Mouse (Mus musculus) neural tube, embryonic 11.5 days (tissue): ENCODE results near the gene Npvf. TPM values are rescaled to one million over a fixed set of nuclear protein-coding genes. Genes with fewer than 3 reads are reported as not detected.
A peak's percentile ranks its signal among the peaks of the same experiment; 100 is the strongest.
"Not testable (repeated sequence)": the region's sequence is repeated elsewhere in the genome, so short reads cannot be mapped to it uniquely, and the experiment has no call there.

ENCODE experiments used
- ATAC-seq: fragments of 200-750 bp; cut with Nextera tagmentation; 2 replicates; pipeline ENCODE4 v1.8.0; 2017; ENCODE audit warnings: moderate number of reproducible peaks, mild to moderate bottlenecking, moderate TSS enrichment, moderate library complexity; ENCODE audit not compliant: insufficient read depth, low FRiP score, low TSS enrichment
- DNase-seq: peaks from one replicate; pipeline ENCODE4 v3.0.0-alpha.2; 2015; ENCODE audit warnings: low spot score
- H3K27ac ChIP-seq: fragments of 300-500 bp; sonication (generic); 2 replicates; pipeline ENCODE4 v1.5.1; 2014; ENCODE audit warnings: low read depth, mild to moderate bottlenecking, low read length
- H3K27me3 ChIP-seq: fragments of 300-500 bp; sonication (generic); 2 replicates; pipeline ENCODE4 v1.6.1; 2014; ENCODE audit warnings: mild to moderate bottlenecking, low read length, mixed read lengths; ENCODE audit not compliant: control insufficient read depth, insufficient read depth
- H3K36me3 ChIP-seq: fragments of 300-500 bp; sonication (generic); 2 replicates; pipeline ENCODE4 v1.6.1; 2014; ENCODE audit warnings: mild to moderate bottlenecking, low read length, moderate library complexity, mixed read lengths; ENCODE audit not compliant: control insufficient read depth, insufficient read depth
- H3K4me1 ChIP-seq: fragments of 300-500 bp; sonication (generic); 2 replicates; pipeline ENCODE4 v1.6.1; 2014; ENCODE audit warnings: low read length, mixed read lengths; ENCODE audit not compliant: control insufficient read depth, insufficient read depth
- H3K4me2 ChIP-seq: fragments of 300-500 bp; sonication (generic); 2 replicates; pipeline ENCODE4 v1.6.1; 2014; ENCODE audit warnings: low read depth, mild to moderate bottlenecking, moderate library complexity
- H3K4me3 ChIP-seq: fragments of 300-500 bp; sonication (generic); 2 replicates; pipeline ENCODE4 v1.5.1; 2014; ENCODE audit warnings: low read depth, low read length
- H3K9ac ChIP-seq: fragments of 300-500 bp; sonication (generic); 2 replicates; pipeline ENCODE4 v1.6.1; 2014; ENCODE audit warnings: mild to moderate bottlenecking, low read length
- H3K9me3 ChIP-seq: fragments of 300-500 bp; sonication (generic); 2 replicates; pipeline ENCODE4 v1.6.1; 2016; ENCODE audit warnings: low read length; ENCODE audit not compliant: control insufficient read depth
- WGBS: fragments of 180-500 bp; shearing (Covaris S2); extraction: QIAGEN DNeasy Blood & Tissue Kit; methylation state at CpG from one replicate; pipeline ENCODE4 v1.1.7; 2014; 5-methylcytosine and 5-hydroxymethylcytosine counted together
- polyA plus RNA-seq: library from polyadenylated mRNA; unstranded; fragments of >200 nt; fragmentation: Nextera tagmentation; extraction: Ambion mirVana; gene quantifications from 2 replicates; pipeline ENCODE4 v1.2.1, GENCODE M21; 2014

The Npvf gene
- polyA plus RNA-seq, 1 experiment from 2014 or later, result not detected

DNA sequence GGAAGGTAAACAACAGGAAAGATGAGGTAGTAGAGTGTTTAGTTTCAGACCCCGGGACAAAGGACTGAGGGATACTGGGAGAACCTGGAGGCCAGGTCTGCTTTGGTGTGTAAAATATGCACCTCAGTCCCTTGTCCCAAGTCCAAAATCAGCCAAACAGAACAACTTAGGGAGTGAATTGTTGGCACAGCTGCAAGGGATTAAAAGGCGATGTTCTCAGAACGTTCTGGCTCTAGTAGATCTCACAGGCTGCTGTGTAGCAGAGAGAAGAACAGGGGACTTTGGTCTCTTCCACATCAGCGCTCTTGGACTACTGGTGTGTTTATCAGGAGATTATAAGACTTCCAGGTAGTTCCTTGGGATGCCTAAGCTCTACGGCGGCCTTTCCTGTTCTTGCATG lies 6.6 kb downstream of the Npvf start:
- H3K4me1 ChIP-seq, result 0 out of 2 replicates have a peak, but pooled peaks cover 2% of the 10 kb centered on the region
- H3K4me3 ChIP-seq, result no peak overlapping the region
- ATAC-seq (no peak), DNase-seq (no peak)
- no peak overlapping the region for H3K27ac ChIP-seq
- WGBS, result 79% methylated on average over 6 of the region's 6 CpGs
- H3K9ac ChIP-seq, result no peak overlapping the region
- H3K4me2 ChIP-seq, result no peak overlapping the region
- no peaks in the 10 kb centered on the region for H3K36me3 ChIP-seq
- no peaks in the 10 kb centered on the region for H3K27me3 ChIP-seq
- H3K9me3 ChIP-seq, result no peaks in the 10 kb centered on the region

DNA sequence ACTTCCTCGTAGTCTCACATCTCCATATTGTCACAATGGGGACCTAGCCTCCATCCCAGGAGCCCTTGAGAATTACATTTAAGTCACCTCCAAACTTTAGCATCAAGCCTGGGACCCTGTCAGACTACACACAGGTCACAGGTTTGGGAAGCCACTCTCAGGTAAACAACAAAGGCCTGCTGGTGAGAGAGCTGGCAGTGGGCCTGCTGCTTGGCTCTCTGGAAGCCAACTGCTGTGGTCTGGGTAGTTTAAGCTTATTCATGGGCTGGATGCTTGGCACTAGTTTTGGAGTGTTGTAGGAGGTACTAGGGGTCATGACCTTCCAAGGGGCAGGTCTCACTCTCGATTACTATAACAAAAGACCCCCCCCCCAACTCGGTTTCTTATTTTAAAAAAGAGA lies 7.6 kb downstream of the Npvf start:
- Histone ChIP-seq H3K9ac (no peak overlapping the region), H3K4me1 (0 out of 2 replicates have a peak, but pooled peaks cover 2% of the 10 kb centered on the region), H3K4me3 (no peak overlapping the region), H3K9me3 (no peaks in the 10 kb centered on the region), H3K4me2 (no peak overlapping the region), H3K36me3 (no peaks in the 10 kb centered on the region), H3K27me3 (no peaks in the 10 kb centered on the region), H3K27ac (no peak overlapping the region)
- DNase-seq (no peak), ATAC-seq (no peak)
- 50% methylated on average over 3 of the region's 3 CpGs for WGBS

DNA sequence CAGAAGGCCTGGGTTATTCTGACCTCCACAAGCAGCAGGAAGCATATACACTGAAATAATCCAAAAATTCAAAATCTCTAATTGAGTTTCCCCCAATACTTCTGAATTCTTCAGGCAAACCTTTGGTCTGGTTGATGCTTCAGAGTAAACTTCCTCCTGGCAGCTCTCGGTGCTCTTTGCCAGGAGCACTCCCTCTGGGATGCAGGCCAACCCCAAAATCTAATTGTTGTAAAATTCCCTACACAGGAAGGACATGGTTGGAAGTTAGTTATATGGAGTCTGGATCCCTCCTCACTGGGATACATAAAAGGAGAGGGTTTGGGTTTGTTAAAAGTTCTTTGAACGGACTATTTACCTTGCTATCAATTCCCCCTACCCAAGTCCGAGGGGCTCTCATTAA lies 9.5 kb downstream of the Npvf start:
- H3K4me1 ChIP-seq, result 0 out of 2 replicates have a peak, but pooled peaks cover 2% of the 10 kb centered on the region
- DNase-seq (no peak), ATAC-seq (no peak)
- no peaks in the 10 kb centered on the region for H3K36me3 ChIP-seq
- no peaks in the 10 kb centered on the region for H3K9me3 ChIP-seq
- H3K27me3 ChIP-seq, result no peaks in the 10 kb centered on the region
- no peak overlapping the region for H3K4me3 ChIP-seq
- no peak overlapping the region for H3K9ac ChIP-seq
- no peak overlapping the region for H3K27ac ChIP-seq
- no peak overlapping the region for H3K4me2 ChIP-seq
- WGBS, result 88% methylated on average over 3 of the region's 3 CpGs

DNA sequence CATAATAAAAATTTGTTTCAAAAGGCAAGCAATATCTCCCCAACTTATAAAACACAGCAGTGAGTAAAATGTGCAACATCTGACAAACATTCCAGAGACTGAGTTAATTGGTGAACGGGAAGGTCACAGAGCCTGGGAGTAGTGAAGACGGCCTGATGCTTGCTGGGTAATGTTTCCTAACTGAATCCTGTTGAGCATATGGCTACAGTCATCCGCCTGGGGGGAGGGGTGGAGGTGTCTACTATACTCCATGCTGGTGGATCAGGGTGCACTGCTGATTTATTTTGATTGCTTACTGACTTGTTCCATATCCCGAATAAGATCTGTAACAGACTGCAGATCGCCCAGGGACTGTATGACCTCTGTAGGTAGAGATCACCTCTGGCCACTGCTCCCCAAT lies 12.3 kb downstream of the Npvf start:
- Histone ChIP-seq H3K27ac (no peak overlapping the region), H3K4me1 (0 out of 2 replicates have a peak, but pooled peaks cover 2% of the 10 kb centered on the region), H3K4me2 (no peak overlapping the region), H3K9me3 (no peaks in the 10 kb centered on the region), H3K36me3 (no peaks in the 10 kb centered on the region), H3K9ac (no peak overlapping the region), H3K4me3 (no peak overlapping the region), H3K27me3 (no peaks in the 10 kb centered on the region)
- no peak for DNase-seq
- ATAC-seq, result no peak
- 75% methylated on average over 5 of the region's 5 CpGs for WGBS

DNA sequence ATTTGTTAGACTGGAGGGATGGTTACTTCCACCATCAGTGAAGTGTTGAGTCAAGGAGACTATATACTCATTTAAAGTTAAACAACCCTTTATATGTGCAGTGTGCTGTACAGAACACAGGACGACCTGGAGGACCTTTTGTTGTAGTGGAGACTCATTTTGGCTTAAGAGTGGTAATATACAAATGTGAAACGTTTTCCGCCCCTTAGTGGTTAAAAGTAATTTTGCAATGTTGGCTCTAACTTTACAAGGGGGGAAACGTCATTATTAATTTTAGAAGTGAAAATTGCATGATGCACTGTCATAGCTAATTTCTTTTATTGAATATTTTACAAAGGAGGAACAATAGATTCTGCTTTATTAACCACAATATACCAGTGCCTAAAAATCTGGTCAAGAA lies 13.9 kb downstream of the Npvf start:
- 84% methylated on average over 4 of the region's 4 CpGs for WGBS
- ATAC-seq (no peak), DNase-seq (no peak)
- H3K4me3 ChIP-seq, result no peak overlapping the region
- H3K9ac ChIP-seq, result no peak overlapping the region
- H3K36me3 ChIP-seq, result no peaks in the 10 kb centered on the region
- no peaks in the 10 kb centered on the region for H3K9me3 ChIP-seq
- H3K27me3 ChIP-seq, result no peaks in the 10 kb centered on the region
- H3K4me1 ChIP-seq, result 0 out of 2 replicates have a peak, but pooled peaks cover 2% of the 10 kb centered on the region
- H3K4me2 ChIP-seq, result no peak overlapping the region
- no peak overlapping the region for H3K27ac ChIP-seq

DNA sequence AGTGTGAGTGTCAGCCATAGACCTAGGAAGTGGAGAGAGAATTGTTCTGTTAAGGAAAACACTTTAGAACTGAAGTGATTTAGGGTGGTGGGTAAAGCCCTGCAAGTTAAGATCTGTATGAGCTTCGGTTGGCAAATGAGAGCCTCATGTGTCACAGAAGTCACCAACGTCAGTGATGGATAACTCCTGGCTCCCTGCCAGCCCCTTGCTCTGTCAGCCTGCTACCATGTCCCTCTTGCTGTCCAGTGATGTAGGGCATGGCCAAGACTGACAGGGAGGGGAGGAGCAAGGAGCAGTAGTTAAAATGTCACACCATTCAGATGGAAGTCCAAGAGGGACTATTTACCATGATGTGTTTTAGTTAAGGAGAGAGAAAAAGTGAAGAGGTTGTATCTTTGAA lies 14.6 kb downstream of the Npvf start:
- 0 out of 2 replicates have a peak, but pooled peaks cover 2% of the 10 kb centered on the region for H3K4me1 ChIP-seq
- H3K9me3 ChIP-seq, result no peaks in the 10 kb centered on the region
- H3K27ac ChIP-seq, result no peak overlapping the region
- H3K36me3 ChIP-seq, result no peaks in the 10 kb centered on the region
- no peak overlapping the region for H3K4me3 ChIP-seq
- DNase-seq, result no peak
- H3K9ac ChIP-seq, result no peak overlapping the region
- no peak for ATAC-seq
- H3K4me2 ChIP-seq, result no peak overlapping the region
- H3K27me3 ChIP-seq, result no peaks in the 10 kb centered on the region
- 42% methylated on average over 2 of the region's 2 CpGs for WGBS

DNA sequence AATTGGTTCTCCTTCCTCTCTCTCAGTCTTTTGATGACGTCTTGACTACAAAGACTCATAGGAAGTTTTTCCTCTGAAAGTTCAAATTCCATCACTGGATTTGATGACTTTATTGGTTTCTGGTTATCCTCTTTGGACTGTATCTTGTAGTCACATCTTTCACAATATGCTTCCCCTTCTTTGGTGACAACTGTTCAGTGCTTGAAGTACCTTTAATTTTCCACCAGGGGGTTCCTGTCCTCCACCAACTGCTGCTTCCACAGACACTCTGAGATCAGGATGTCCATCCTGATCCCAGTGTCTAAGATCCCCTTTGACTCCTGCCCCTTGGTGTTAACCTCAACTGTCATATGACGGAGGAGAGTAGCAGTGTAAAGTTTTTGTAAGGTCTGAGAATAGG lies 28.1 kb downstream of the Npvf start:
- H3K9me3 ChIP-seq, H3K4me1 ChIP-seq, H3K36me3 ChIP-seq, H3K9ac ChIP-seq, H3K27ac ChIP-seq, H3K4me3 ChIP-seq, H3K4me2 ChIP-seq, DNase-seq, ATAC-seq, H3K27me3 ChIP-seq: not testable (repeated sequence)
- WGBS, result 74% methylated on average over 2 of the region's 2 CpGs

DNA sequence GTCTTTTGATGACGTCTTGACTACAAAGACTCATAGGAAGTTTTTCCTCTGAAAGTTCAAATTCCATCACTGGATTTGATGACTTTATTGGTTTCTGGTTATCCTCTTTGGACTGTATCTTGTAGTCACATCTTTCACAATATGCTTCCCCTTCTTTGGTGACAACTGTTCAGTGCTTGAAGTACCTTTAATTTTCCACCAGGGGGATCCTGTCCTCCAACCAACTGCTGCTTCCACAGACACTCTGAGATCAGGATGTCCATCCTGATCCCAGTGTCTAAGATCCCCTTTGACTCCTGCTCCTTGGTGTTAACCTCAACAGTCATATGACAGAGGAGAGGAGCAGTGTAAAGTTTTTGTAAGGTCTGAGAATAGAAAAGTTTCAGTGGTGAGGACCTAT lies 36.0 kb downstream of the Npvf start:
- ATAC-seq, H3K36me3 ChIP-seq, DNase-seq, H3K4me3 ChIP-seq, H3K27ac ChIP-seq, H3K27me3 ChIP-seq, H3K9me3 ChIP-seq, H3K4me1 ChIP-seq, H3K9ac ChIP-seq, H3K4me2 ChIP-seq: not testable (repeated sequence)
- WGBS, result 86% methylated on average over 1 of the region's 1 CpGs

DNA sequence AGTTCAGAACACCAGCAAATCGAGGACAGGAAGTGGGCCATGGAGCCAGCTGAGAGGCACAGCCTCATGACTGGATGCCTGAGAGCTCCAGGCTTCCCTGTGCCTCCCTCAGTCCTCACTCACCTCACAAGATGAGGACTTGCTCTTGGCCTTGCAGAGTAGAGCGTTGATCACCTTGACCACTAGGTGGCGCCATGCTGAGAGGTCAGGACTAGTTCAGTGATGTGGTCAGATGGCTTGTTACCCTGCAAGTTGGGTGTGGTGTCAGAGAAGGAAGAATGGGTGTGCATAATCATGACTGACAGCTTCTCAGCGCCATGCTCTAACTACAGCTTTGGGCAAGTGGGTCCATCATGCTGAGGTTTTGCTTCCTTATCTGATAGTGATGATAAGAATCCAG lies 52.6 kb downstream of the Npvf start:
- H3K27ac ChIP-seq, result no peak overlapping the region
- H3K4me2 ChIP-seq, result no peak overlapping the region
- DNase-seq (peak; percentile 61), ATAC-seq (no peak)
- H3K9ac ChIP-seq, result no peak overlapping the region
- H3K36me3 ChIP-seq, result no peaks in the 10 kb centered on the region
- no peaks in the 10 kb centered on the region for H3K27me3 ChIP-seq
- H3K4me3 ChIP-seq, result no peak overlapping the region
- H3K4me1 ChIP-seq, result no peaks in the 10 kb centered on the region; the same call in 1 of the 2 replicates
- H3K9me3 ChIP-seq, result no peaks in the 10 kb centered on the region
- WGBS, result 26% methylated on average over 4 of the region's 4 CpGs
